Comparison of ENCODE assay signal across 31 mouse cellular contexts in the genomic region with DNA sequence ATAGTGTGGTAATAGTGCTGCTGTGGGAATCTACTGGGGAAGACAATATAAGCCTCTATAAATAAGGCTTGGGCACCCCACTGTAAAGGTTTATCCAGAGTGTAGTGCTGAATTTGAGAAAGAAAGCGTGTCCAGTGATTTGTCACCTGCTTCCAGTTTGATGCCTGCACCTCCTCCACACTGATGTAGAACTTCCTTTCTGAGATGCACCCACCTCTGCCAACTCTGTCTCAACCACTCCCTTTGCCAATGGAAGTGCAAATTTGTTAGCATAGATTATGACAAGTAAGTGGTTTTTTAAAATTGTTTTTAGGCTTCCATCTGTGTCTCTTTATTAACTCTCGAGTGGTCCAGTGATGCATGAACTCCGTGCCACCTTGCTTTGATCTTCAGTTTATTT. TPM values are rescaled to one million over a fixed set of nuclear protein-coding genes. Genes with fewer than 3 reads are reported as not detected.
A peak's percentile ranks its signal among the peaks of the same experiment; 100 is the strongest.
DNase-seq lines count a peak whose midpoint lies in the region; ATAC-seq and TF ChIP-seq lines count a peak whose summit lies in the region.
"Had no signal": no experiment of that assay in that cellular context is flagged by ENCODE, and none has a peak within 500 bp of the region (broad histone marks: within the 10 kb centered on the region; RNA-seq: fewer than 3 reads in every experiment).

No protein-coding gene starts in this region.

- H3K36me3 ChIP-seq in forebrain, embryonic 14.5 days (ENCODE audit: control insufficient read depth, insufficient read depth, low read length): peaks cover 6% of the 10 kb centered on the region; the same call in 1 of the 2 replicates
- H3K36me3 ChIP-seq in forebrain, postnatal 0 days (ENCODE audit: insufficient read depth): no peaks in the 10 kb centered on the region
- peaks cover 6% of the 10 kb centered on the region; the same call in 1 of the 2 replicates for H3K36me3 ChIP-seq in intestine, embryonic 16.5 days (ENCODE audit: control insufficient read depth, insufficient read depth, low read length)

- H3K9me3 ChIP-seq in forebrain, embryonic 14.5 days (replicated peaks; ENCODE audit: control insufficient read depth, low read length): no peaks in the 10 kb centered on the region
- no peaks in the 10 kb centered on the region for H3K9me3 ChIP-seq in forebrain, postnatal 0 days (ENCODE audit: low read length)
- H3K9me3 ChIP-seq in intestine, embryonic 16.5 days (ENCODE audit: control insufficient read depth, low read length): no peaks in the 10 kb centered on the region
- H3K9me3 ChIP-seq: hindbrain, embryonic 13.5 days; liver, embryonic 12.5 days had no signal

- H3K4me1 ChIP-seq in forebrain, embryonic 14.5 days (ENCODE audit: control insufficient read depth, insufficient read depth, low read length): no peaks in the 10 kb centered on the region
- 0 out of 2 replicates have a peak, but pooled peaks cover 2% of the 10 kb centered on the region for H3K4me1 ChIP-seq in forebrain, postnatal 0 days (ENCODE audit: insufficient read depth)
- no peaks in the 10 kb centered on the region; the same call in 1 of the 2 replicates for H3K4me1 ChIP-seq in intestine, embryonic 16.5 days (ENCODE audit: control insufficient read depth, insufficient read depth, low read length)

- H3K27me3 ChIP-seq in forebrain, embryonic 14.5 days (replicated peaks; ENCODE audit: control insufficient read depth, insufficient read depth, low read length): no peaks in the 10 kb centered on the region
- H3K27me3 ChIP-seq in forebrain, postnatal 0 days (ENCODE audit: insufficient read depth, low read length): no peaks in the 10 kb centered on the region
- H3K27me3 ChIP-seq in intestine, embryonic 16.5 days (replicated peaks; ENCODE audit: control insufficient read depth, insufficient read depth, low read length): no peaks in the 10 kb centered on the region
- H3K27me3 ChIP-seq: CH12.LX; hindbrain, embryonic 13.5 days; liver, embryonic 12.5 days had no signal

- no peak for TF ChIP-seq CTCF in forebrain, postnatal 0 days (IDR thresholded peaks at IDR 0.05; ENCODE audit: low read depth)

- H3K27ac ChIP-seq in forebrain, embryonic 14.5 days (ENCODE audit: low read depth, low read length): 0 out of 2 replicates have a peak overlapping the region, but pooled peaks have one; percentile 14
- no peak overlapping the region for H3K27ac ChIP-seq in forebrain, postnatal 0 days (ENCODE audit: low read depth, low read length)
- H3K27ac ChIP-seq in intestine, embryonic 16.5 days (ENCODE audit: low read length): no peak overlapping the region
- H3K27ac ChIP-seq: hindbrain, embryonic 13.5 days; left cerebral cortex, adult 2 months; liver, embryonic 12.5 days had no signal

- no peak overlapping the region for H3K4me2 ChIP-seq in forebrain, embryonic 14.5 days (ENCODE audit: low read length)
- no peak overlapping the region for H3K4me2 ChIP-seq in forebrain, postnatal 0 days (ENCODE audit: low read depth)
- H3K4me2 ChIP-seq in intestine, embryonic 16.5 days (ENCODE audit: low read depth, low read length): no peak overlapping the region
- H3K4me2 ChIP-seq: heart, embryonic 11.5 days; hindbrain, embryonic 13.5 days; liver, embryonic 12.5 days; midbrain, embryonic 11.5 days had no signal

- WGBS in forebrain, embryonic 14.5 days: 85% methylated on average over 3 of the region's 3 CpGs
- 68% methylated on average over 3 of the region's 3 CpGs for WGBS in forebrain, postnatal 0 days
- WGBS in intestine, embryonic 16.5 days: 76% methylated on average over 3 of the region's 3 CpGs

- ATAC-seq in forebrain, embryonic 14.5 days: no peak
- ATAC-seq in forebrain, postnatal 0 days: no peak
- 0 out of 2 replicates have a peak, but pooled peaks have one; percentile 12 for ATAC-seq in common myeloid progenitor, adult 5-6 weeks (replicated peaks; ENCODE audit: low read depth, poor library complexity, severe bottlenecking)
- no peak for ATAC-seq in intestine, embryonic 16.5 days
- ATAC-seq: activated CD4-positive, CD25-positive, alpha-beta regulatory T cell, adult 4 months; intestine, postnatal 0 days; liver, embryonic 12.5 days; liver, postnatal 0 days; midbrain, embryonic 16.5 days had no signal

- DNase-seq in forebrain, embryonic 14.5 days (ENCODE audit: low spot score): peak; percentile 7
- DNase-seq in forebrain, postnatal 0 days: no peak
- DNase-seq in frontal cortex, postnatal 36 days (ENCODE audit: low spot score in 2 of 2): peak; percentile 11 to 52
- DNase-seq in frontal cortex, postnatal 10 days (ENCODE audit: low spot score in 2 of 2): no peak
- DNase-seq in left cerebral cortex, adult 18-20 months (ENCODE audit: low spot score in 2 of 2): peak; percentile 23 to 25
- no peak for DNase-seq in left cerebral cortex, adult 11 months (ENCODE audit: low spot score)
- DNase-seq: adrenal gland, adult 2 months; adrenal gland, postnatal 36 days; cerebellum, adult 8-10 months; cerebellum, postnatal 25 days; gastrocnemius, postnatal 25 days; heart, adult 11 months; heart, postnatal 4 days; layer of hippocampus, adult 9-11 months; left cerebral cortex, postnatal 4 days; liver, postnatal 0 days; lung, postnatal 36 days; spleen, adult 18-20 months; thymus, adult 18-20 months; thymus, postnatal 25 days had no signal

- H3K9ac ChIP-seq in forebrain, embryonic 14.5 days (ENCODE audit: low read length): no peak overlapping the region
- no peak overlapping the region for H3K9ac ChIP-seq in forebrain, postnatal 0 days
- H3K9ac ChIP-seq in intestine, embryonic 16.5 days (ENCODE audit: low read depth, low read length): no peak overlapping the region
- H3K9ac ChIP-seq: hindbrain, embryonic 13.5 days; liver, embryonic 12.5 days; liver, postnatal 0 days had no signal

- no peak overlapping the region for H3K4me3 ChIP-seq in forebrain, embryonic 14.5 days (ENCODE audit: low read depth, low read length)
- H3K4me3 ChIP-seq in forebrain, postnatal 0 days (ENCODE audit: low read depth, low read length): no peak overlapping the region
- H3K4me3 ChIP-seq in intestine, embryonic 16.5 days (ENCODE audit: low read length): no peak overlapping the region
- H3K4me3 ChIP-seq: hindbrain, embryonic 13.5 days; left cerebral cortex, adult 2 months; liver, embryonic 12.5 days had no signal

RNA-seq across cellular contexts. Expression of a gene that starts 33.3 kb away (rescaled TPM):
- polyA plus RNA-seq in forebrain, embryonic 14.5 days (2014; fragmentation: Nextera tagmentation; extraction: Ambion mirVana): 39.7 and 52.6 TPM in 2 replicates
- total RNA-seq in forebrain, postnatal 0 days (2014; rRNA removed): 50.5 and 68.0 TPM in 2 replicates
- polyA plus RNA-seq in forebrain, postnatal 0 days (2015; fragmentation: Nextera tagmentation; extraction: Ambion mirVana): 39.0 and 52.6 TPM in 2 replicates
- 10 to 100 TPM; 74.2 to 79.9 TPM for total RNA-seq in left cerebral cortex, adult 18-20 months (2021)
- 240 and 264 TPM in 2 replicates for total RNA-seq in common myeloid progenitor, adult 5-6 weeks (2017)
- 40.4 and 45.5 TPM in 2 replicates for polyA plus RNA-seq in intestine, embryonic 16.5 days (2015; fragmentation: Nextera tagmentation; extraction: Ambion mirVana)

Comparison
In these comparisons a context has a peak if more than half of its experiments do, and no peak if none do; other contexts are left out.
1. DNase-seq: peak in forebrain, embryonic 14.5 days (single experiment), frontal cortex, postnatal 36 days (2 of 2) and left cerebral cortex, adult 18-20 months (2 of 2); none in forebrain, postnatal 0 days (single experiment), frontal cortex, postnatal 10 days (0 of 2) and left cerebral cortex, adult 11 months (single experiment).